Mouse (Mus musculus) megakaryocyte, embryonic 14.5 days (primary cell): ENCODE results near the gene Lgr6.

Experiments used
- FLI1 ChIP-seq: IDR thresholded peaks from 2 replicates; pipeline ENCODE4 v1.6.1; 2012; ENCODE audit warnings: low read length, inconsistent platforms, mixed read lengths
- GATA1 ChIP-seq: IDR thresholded peaks from 3 replicates; pipeline ENCODE4 v1.6.1; 2012; ENCODE audit warnings: mixed read lengths, low read length, inconsistent platforms, borderline replicate concordance

- TF ChIP-seq FLI1 (no peak), GATA1 (no peak)
Measured at GRCm38 (mm10) chr1:135032658-135033057, 72.4 kb downstream of the Lgr6 start.
